Mouse (Mus musculus) cerebellum, postnatal 4 days (tissue): ENCODE data around the gene Slc22a17.
A peak's percentile ranks its signal among the peaks of the same experiment; 100 is the strongest.

Experiments
- DNase-seq, 2 experiments: peaks; one replicate each; pipeline ENCODE4 v3.0.0; 2022; ENCODE audit warnings: low spot score in 2 of 2, mixed read lengths in 1 of 2

Slc22a17 gene

GRCm38 (mm10) chr14:54863501-54864312, 49.2 kb downstream of the Slc22a17 start:
- DNase-seq, result peak; percentile 86 to 92

- DNase-seq, result peak; percentile 32 to 61
These were observed 52.4 kb downstream of the Slc22a17 start for GRCm38 (mm10) chr14:54860511-54860910.

- peak in 1 of 2 experiments; percentile 21 for DNase-seq
These were observed 55.0 kb downstream of the Slc22a17 start for GRCm38 (mm10) chr14:54857891-54858290.

- no peak for DNase-seq
These were observed 56.2 kb downstream of the Slc22a17 start for GRCm38 (mm10) chr14:54856703-54857102.
